Mouse (Mus musculus) olfactory bulb, adult 2 months (tissue): ENCODE measurements around the gene Rom1.

Source experiments
- CTCF ChIP-seq: fragments of 200-500 bp; IDR thresholded peaks from 2 replicates; pipeline ENCODE4 v1.5.1; 2012; ENCODE audit warnings: low read depth, mild to moderate bottlenecking, low read length, moderate library complexity; ENCODE audit not compliant: insufficient read depth
- POLR2A ChIP-seq: fragments of 200-500 bp; IDR thresholded peaks from 2 replicates; pipeline ENCODE4 v1.6.1; 2012; ENCODE audit warnings: mild to moderate bottlenecking, low read depth, low read length, moderate library complexity; ENCODE audit not compliant: insufficient read depth

- TF ChIP-seq CTCF = no peak
- no peak for TF ChIP-seq POLR2A
Measured at GRCm38 (mm10) chr19:8952241-8952640, 23.1 kb upstream of the Rom1 start.
